ENCODE assay signal across 9 mouse cellular contexts in the genomic region with DNA sequence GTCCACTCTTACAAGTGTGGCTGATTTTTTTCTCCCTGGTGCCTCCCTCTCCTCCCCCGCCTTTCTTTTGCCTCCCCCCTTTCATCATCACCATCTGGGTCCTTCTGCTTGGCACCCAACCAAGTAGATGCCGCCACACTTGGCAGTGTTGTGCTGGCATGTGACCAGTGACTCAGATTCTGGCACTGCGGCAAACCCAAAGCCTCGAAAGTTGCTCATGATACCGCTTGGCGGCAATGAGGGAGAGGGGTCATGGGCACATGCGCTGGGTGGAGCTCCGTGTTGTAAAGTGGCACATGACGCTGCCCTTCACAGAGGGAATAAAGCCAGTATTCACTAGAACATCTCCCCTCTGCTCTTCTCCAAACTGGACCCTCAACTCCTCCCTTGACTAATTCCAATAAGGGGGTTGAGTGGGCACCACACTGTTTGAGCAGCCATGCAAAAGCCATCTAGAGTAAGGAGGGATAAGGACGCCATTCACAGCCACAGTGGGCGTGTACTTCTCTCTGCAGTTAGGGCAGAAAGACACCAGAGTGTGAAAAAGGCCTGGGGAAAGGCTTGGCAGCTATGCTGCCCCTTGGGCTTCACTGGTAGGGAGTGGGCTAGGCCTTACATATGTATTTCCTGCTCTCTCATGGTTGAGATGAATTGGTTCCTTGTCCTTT. TPM values are rescaled to one million over a fixed set of nuclear protein-coding genes. Genes with fewer than 3 reads are reported as not detected.
DNase-seq lines count a peak whose midpoint lies in the region; ATAC-seq lines count a peak whose summit lies in the region.
"Had no signal": no experiment of that assay in that cellular context is flagged by ENCODE, and none has a peak within 500 bp of the region (broad histone marks: within the 10 kb centered on the region; RNA-seq: fewer than 3 reads in every experiment).

No protein-coding gene starts in this region.

- intact Hi-C loops in heart, postnatal 25 days (cut with DNase I), result no loop called here

- peak; percentile 63 for ATAC-seq in hindbrain, embryonic 14.5 days (ENCODE audit: low FRiP score)

- peaks cover 3% of the 10 kb centered on the region for H3K36me3 ChIP-seq in hindbrain, embryonic 14.5 days (replicated peaks; ENCODE audit: control insufficient read depth, insufficient read depth)
- H3K36me3 ChIP-seq: midbrain, embryonic 12.5 days had no signal

- peaks cover 29% of the 10 kb centered on the region for H3K4me1 ChIP-seq in hindbrain, embryonic 14.5 days (replicated peaks; ENCODE audit: control insufficient read depth, insufficient read depth, low read length)

- peak overlapping the region; percentile 57; the same call in 1 of the 2 replicates for H3K9ac ChIP-seq in hindbrain, embryonic 14.5 days
- H3K9ac ChIP-seq: midbrain, embryonic 12.5 days had no signal

- peak overlapping the region; percentile 54 for H3K4me2 ChIP-seq in hindbrain, embryonic 14.5 days (replicated peaks)
- H3K4me2 ChIP-seq: midbrain, embryonic 12.5 days had no signal

- DNase-seq in heart, adult 11 months, result peak; percentile 92
- no peak for DNase-seq in heart, postnatal 25 days (ENCODE audit: low spot score)
- DNase-seq in MN1 (ENCODE audit: low spot score), result peak; percentile 95
- peak; percentile 98 to 99 for DNase-seq in cerebellum, postnatal 10 days
- peak; percentile 83 for DNase-seq in hindbrain, embryonic 14.5 days (ENCODE audit: low spot score)
- DNase-seq in lung, postnatal 10 days, result peak; percentile 43
- DNase-seq in right cerebral cortex, postnatal 4 days, result peak; percentile 87
- DNase-seq in embryo, embryonic 10.5 days (ENCODE audit: low spot score), result no peak

- H3K27ac ChIP-seq in hindbrain, embryonic 14.5 days, result peak overlapping the region; percentile 96
- H3K27ac ChIP-seq: midbrain, embryonic 12.5 days had no signal

- H3K27me3 ChIP-seq in hindbrain, embryonic 14.5 days (ENCODE audit: control insufficient read depth, insufficient read depth, low read length), result no peaks in the 10 kb centered on the region
- H3K27me3 ChIP-seq: midbrain, embryonic 12.5 days had no signal

- peak overlapping the region; percentile 33 for H3K4me3 ChIP-seq in hindbrain, embryonic 14.5 days (replicated peaks; ENCODE audit: low read length)
- H3K4me3 ChIP-seq: midbrain, embryonic 12.5 days had no signal

- 61% methylated on average over 11 of the region's 11 CpGs for WGBS in hindbrain, embryonic 14.5 days

- H3K9me3 ChIP-seq in hindbrain, embryonic 14.5 days (ENCODE audit: control insufficient read depth, low read length), result no peaks in the 10 kb centered on the region
- H3K9me3 ChIP-seq: midbrain, embryonic 12.5 days had no signal

RNA-seq across cellular contexts. Expression of a gene that starts 36.8 kb away (rescaled TPM):
- total RNA-seq in heart, postnatal 25 days (2021), result 1 to 10 TPM; 2.9 to 3.6 TPM
- 17.8 and 21.5 TPM in 2 replicates for polyA plus RNA-seq in hindbrain, embryonic 14.5 days (2014; fragmentation: Nextera tagmentation; extraction: Ambion mirVana)

RNA-seq across cellular contexts. Expression of a gene that starts 39.3 kb away (rescaled TPM):
- total RNA-seq in heart, postnatal 25 days (2021), result 10 to 100 TPM; 12.3 to 13.2 TPM
- 30.4 and 30.7 TPM in 2 replicates for polyA plus RNA-seq in hindbrain, embryonic 14.5 days (2014; fragmentation: Nextera tagmentation; extraction: Ambion mirVana)

RNA-seq across cellular contexts. Expression of a gene that starts 40.0 kb away (rescaled TPM):
- 10 to 100 TPM; 26.0 to 27.0 TPM for total RNA-seq in heart, postnatal 25 days (2021)
- polyA plus RNA-seq in hindbrain, embryonic 14.5 days (2014; fragmentation: Nextera tagmentation; extraction: Ambion mirVana), result 42.6 and 43.1 TPM in 2 replicates

RNA-seq across cellular contexts. Expression of a gene that starts 51.1 kb away (rescaled TPM):
- 1 to 10 TPM; 4.4 to 4.6 TPM for total RNA-seq in heart, postnatal 25 days (2021)
- 6.3 and 8.6 TPM in 2 replicates for polyA plus RNA-seq in hindbrain, embryonic 14.5 days (2014; fragmentation: Nextera tagmentation; extraction: Ambion mirVana)

Comparison
In these comparisons a context has a peak if more than half of its experiments do, and no peak if none do; other contexts are left out.
1. DNase-seq: peak in heart, adult 11 months (single experiment), MN1 (single experiment), cerebellum, postnatal 10 days (2 of 2), hindbrain, embryonic 14.5 days (single experiment), lung, postnatal 10 days (single experiment) and right cerebral cortex, postnatal 4 days (single experiment); none in heart, postnatal 25 days (single experiment) and embryo, embryonic 10.5 days (single experiment).